Mouse (Mus musculus): Measurements from ENCODE around the gene Nelfe. TPM values are rescaled to one million over a fixed set of nuclear protein-coding genes. Genes with fewer than 3 reads are reported as not detected.

The Nelfe gene
- total and polyA plus RNA-seq, 3 experiments = 38.7 to 159 (median 60.0) TPM

- dilution Hi-C loops (cut with MboI; ENCODE audit: extremely low pct_ligation_motif_present, extremely low pct_unique_long_range_greater_than_20kb, low sequenced_read_pairs) (no loop called here), in situ Hi-C loops (cut with MboI; ENCODE audit: low pct_ligation_motif_present, low pct_unique_long_range_greater_than_20kb, low sequenced_read_pairs) (no loop called here)
- Histone ChIP-seq H3K79me2 (replicated peaks; ENCODE audit: control insufficient read depth, extremely low read depth, insufficient read depth, poor library complexity, severe bottlenecking) (peaks cover 6% of the 10 kb centered on the region; the same call in 1 of the 2 replicates), H3K4me3 (replicated peaks in 1 of 3; ENCODE audit: low read depth in 2 of 3, low read length in 2 of 3, poor library complexity in 1 of 3) (no peak overlapping the region), H3K27ac (ENCODE audit: insufficient read depth, low read depth) (no peak overlapping the region), H3K36me3 (replicated peaks in 1 of 2; ENCODE audit: control insufficient read depth in 1 of 2, insufficient read depth in 1 of 2, low read length in 1 of 2) (peaks cover 76 to 89% of the 10 kb centered on the region in 2 experiments), H3K4me1 (ENCODE audit: control insufficient read depth in 1 of 2, insufficient read depth in 2 of 2) (peaks cover 2 to 10% of the 10 kb centered on the region in 2 experiments; a peak in 3 of 4 replicates), H3K4me2 (ENCODE audit: insufficient read depth, low read depth, poor library complexity, severe bottlenecking) (no peak overlapping the region), H3K27me3 (replicated peaks) (no peaks in the 10 kb centered on the region), H3K9me3 (replicated peaks; ENCODE audit: low read length) (no peaks in the 10 kb centered on the region), H3K9ac (ENCODE audit: insufficient read depth, low read depth) (no peak overlapping the region)
- TF ChIP-seq ZMIZ1 (IDR thresholded peaks at IDR 0.05; ENCODE audit: low read depth, low read length) = no peak
- no peak for TF ChIP-seq IRF4 (IDR thresholded peaks at IDR 0.05; ENCODE audit: low read depth, low read length)
- TF ChIP-seq GABPA (IDR thresholded peaks at IDR 0.05; ENCODE audit: insufficient replicate concordance, low read depth, low read length) = no peak
- TF ChIP-seq EP300 (IDR thresholded peaks at IDR 0.05; ENCODE audit: low read length) = no peak
- no peak for TF ChIP-seq ZKSCAN1 (IDR thresholded peaks at IDR 0.05; ENCODE audit: borderline replicate concordance, low read depth, low read length)
- no peak for TF ChIP-seq HCFC1 (IDR thresholded peaks at IDR 0.05; ENCODE audit: low read depth, low read length)
- no peak for TF ChIP-seq JUND (conservative IDR thresholded peaks at IDR 0.05; ENCODE audit: low read depth, low read length)
- no peak for TF ChIP-seq POLR2A (IDR thresholded peaks at IDR 0.05; ENCODE audit: low read depth, low read length)
- no peak for TF ChIP-seq USF2 (conservative IDR thresholded peaks at IDR 0.05; ENCODE audit: low read depth, low read length)
- no peak for TF ChIP-seq KAT2A (IDR thresholded peaks at IDR 0.05; ENCODE audit: insufficient replicate concordance, low read length)
- TF ChIP-seq ZNF384 (IDR thresholded peaks at IDR 0.05; ENCODE audit: low read depth, low read length) = no peak
- TF ChIP-seq RAD21 (IDR thresholded peaks at IDR 0.05; ENCODE audit: low read depth, low read length) = no peak
- TF ChIP-seq SIN3A (IDR thresholded peaks at IDR 0.05; ENCODE audit: low read length) = no peak
- TF ChIP-seq UBTF (IDR thresholded peaks at IDR 0.05; ENCODE audit: low read depth, low read length) = no peak
- TF ChIP-seq MYC (IDR thresholded peaks at IDR 0.05; ENCODE audit: low read depth, low read length) = no peak
- no peak for TF ChIP-seq MXI1 (IDR thresholded peaks at IDR 0.05; ENCODE audit: low read depth, low read length)
- DNase-seq (ENCODE audit: extremely low read depth) = no peak
Measured at GRCm38 (mm10) chr17:34844884-34845283, 5.3 kb upstream of the Nelfe start.

- in situ Hi-C loops (cut with MboI; ENCODE audit: low pct_ligation_motif_present, low pct_unique_long_range_greater_than_20kb, low sequenced_read_pairs) (no loop called here), dilution Hi-C loops (cut with MboI; ENCODE audit: extremely low pct_ligation_motif_present, extremely low pct_unique_long_range_greater_than_20kb, low sequenced_read_pairs) (no loop called here)
- H3K4me2 ChIP-seq (ENCODE audit: insufficient read depth, low read depth, poor library complexity, severe bottlenecking) = no peak overlapping the region
- peaks cover 56 to 70% of the 10 kb centered on the region in 2 experiments for H3K36me3 ChIP-seq (replicated peaks in 1 of 2; ENCODE audit: control insufficient read depth in 1 of 2, insufficient read depth in 1 of 2, low read length in 1 of 2)
- H3K27ac ChIP-seq (ENCODE audit: insufficient read depth, low read depth) = no peak overlapping the region
- no peaks in the 10 kb centered on the region for H3K27me3 ChIP-seq (replicated peaks)
- no peak overlapping the region for H3K9ac ChIP-seq (ENCODE audit: insufficient read depth, low read depth)
- H3K79me2 ChIP-seq (replicated peaks; ENCODE audit: control insufficient read depth, extremely low read depth, insufficient read depth, poor library complexity, severe bottlenecking) = peaks cover 20% of the 10 kb centered on the region
- DNase-seq (ENCODE audit: extremely low read depth) = no peak
- H3K9me3 ChIP-seq (replicated peaks; ENCODE audit: low read length) = no peaks in the 10 kb centered on the region
- peaks cover 2 to 23% of the 10 kb centered on the region in 2 experiments for H3K4me1 ChIP-seq (ENCODE audit: control insufficient read depth in 1 of 2, insufficient read depth in 2 of 2)
- H3K4me3 ChIP-seq (replicated peaks in 1 of 3; ENCODE audit: low read depth in 2 of 3, low read length in 2 of 3, poor library complexity in 1 of 3) = no peak overlapping the region
- TF ChIP-seq TCF12 (IDR thresholded peaks at IDR 0.05; ENCODE audit: low read depth, low read length) (no peak), GABPA (IDR thresholded peaks at IDR 0.05; ENCODE audit: insufficient replicate concordance, low read depth, low read length) (no peak), ZNF384 (IDR thresholded peaks at IDR 0.05; ENCODE audit: low read depth, low read length) (no peak), E2F4 (IDR thresholded peaks at IDR 0.05; ENCODE audit: insufficient replicate concordance, low read depth, low read length) (no peak), ELF1 (IDR thresholded peaks at IDR 0.05; ENCODE audit: low read depth, low read length) (no peak), MAZ (IDR thresholded peaks at IDR 0.05; ENCODE audit: low read depth, low read length) (no peak), CHD1 (IDR thresholded peaks at IDR 0.05; ENCODE audit: low read depth, low read length) (no peak), ZKSCAN1 (IDR thresholded peaks at IDR 0.05; ENCODE audit: borderline replicate concordance, low read depth, low read length) (no peak), MAX (IDR thresholded peaks at IDR 0.05; ENCODE audit: low read length) (no peak), USF1 (IDR thresholded peaks at IDR 0.05; ENCODE audit: low read depth, low read length) (no peak), ZMIZ1 (IDR thresholded peaks at IDR 0.05; ENCODE audit: low read depth, low read length) (no peak), CTCF (conservative IDR thresholded peaks at IDR 0.05 in 1 of 2, IDR thresholded peaks at IDR 0.05 in 1 of 2; ENCODE audit: low read depth in 2 of 2, low read length in 2 of 2) (no peak), POLR2AphosphoS2 (IDR thresholded peaks at IDR 0.05; ENCODE audit: low read depth, low read length) (no peak), MAFK (IDR thresholded peaks at IDR 0.05; ENCODE audit: insufficient replicate concordance, low read length) (no peak), PAX5 (IDR thresholded peaks at IDR 0.05; ENCODE audit: low read length) (no peak), MEF2A (IDR thresholded peaks at IDR 0.05; ENCODE audit: borderline replicate concordance, low read depth, low read length) (no peak)
Measured at GRCm38 (mm10) chr17:34847192-34847591, 3.0 kb upstream of the Nelfe start.

All from CH12.LX (cell line).